Mouse (Mus musculus): ENCODE measurements around the gene Tdrd12. TPM values are rescaled to one million over a fixed set of nuclear protein-coding genes. Genes with fewer than 3 reads are reported as not detected.

Gene Tdrd12
- polyA plus RNA-seq, 1 experiment from 2014 or later: 1.1 TPM

DNA sequence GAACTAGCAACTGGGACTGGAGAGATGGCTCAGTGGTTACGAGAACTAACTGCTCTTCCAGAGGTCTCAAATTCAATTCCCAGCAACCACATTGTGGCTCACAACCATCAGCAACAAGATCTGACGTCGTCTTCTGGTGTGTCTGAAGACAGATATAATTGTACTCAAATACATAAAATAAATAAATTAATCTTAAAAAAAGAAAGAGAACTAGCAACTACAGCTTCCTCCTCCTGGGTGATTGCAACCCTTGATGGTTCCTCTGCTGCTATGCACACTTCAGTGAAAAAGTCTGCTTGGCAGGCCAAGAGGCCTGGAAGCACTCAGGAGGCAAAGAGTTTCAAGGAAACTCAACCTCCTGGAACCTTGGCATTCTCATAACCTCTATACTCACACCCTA, 7.5 kb downstream of the Tdrd12 start:
- Histone ChIP-seq H3K4me1 (ENCODE audit: control insufficient read depth in 2 of 2, insufficient read depth in 2 of 2, low read length in 2 of 2) (no peaks in the 10 kb centered on the region), H3K4me2 (ENCODE audit: low read length) (no peak overlapping the region), H3K27ac (replicated peaks in 1 of 2; ENCODE audit: control insufficient read depth in 1 of 2, insufficient read depth in 1 of 2, low read depth in 2 of 2, low read length in 2 of 2) (no peak overlapping the region), H3K36me3 (ENCODE audit: control insufficient read depth, insufficient read depth, low read length) (no peaks in the 10 kb centered on the region), H3K9ac (ENCODE audit: low read length) (no peak overlapping the region), H3K27me3 (ENCODE audit: control insufficient read depth, insufficient read depth, low read length) (no peaks in the 10 kb centered on the region), H3K4me3 (ENCODE audit: control insufficient read depth in 1 of 2, insufficient read depth in 1 of 2, low read depth in 1 of 2, low read length in 2 of 2) (no peak overlapping the region), H3K9me3 (ENCODE audit: control insufficient read depth, low read length) (no peaks in the 10 kb centered on the region)
- WGBS: 67% methylated on average over 3 of the region's 3 CpGs
- ATAC-seq (ENCODE audit: insufficient number of reproducible peaks, insufficient read depth, low FRiP score, low read depth): no peak

DNA sequence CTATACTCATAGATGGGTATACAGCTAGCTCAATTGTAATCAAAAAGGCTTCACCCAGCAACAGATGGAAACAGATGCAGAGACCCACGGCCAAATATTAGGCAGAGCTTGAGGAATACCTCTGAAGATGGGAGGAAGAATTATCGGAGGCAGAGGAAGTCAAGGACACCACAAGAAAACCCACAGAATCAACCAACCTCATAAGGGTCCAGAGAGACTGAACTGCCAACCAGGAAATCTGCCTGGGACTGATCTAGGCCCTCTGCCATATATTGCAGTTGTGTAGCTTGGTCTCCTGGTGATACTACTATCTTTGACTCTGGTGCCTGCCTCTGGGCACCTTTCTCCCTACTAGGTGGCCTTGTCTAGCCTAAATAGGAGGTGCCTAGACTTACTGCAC, 10.8 kb downstream of the Tdrd12 start:
- no peak overlapping the region for H3K4me2 ChIP-seq (ENCODE audit: low read length)
- 81% methylated on average over 2 of the region's 2 CpGs for WGBS
- no peak overlapping the region for H3K9ac ChIP-seq (ENCODE audit: low read length)

DNA sequence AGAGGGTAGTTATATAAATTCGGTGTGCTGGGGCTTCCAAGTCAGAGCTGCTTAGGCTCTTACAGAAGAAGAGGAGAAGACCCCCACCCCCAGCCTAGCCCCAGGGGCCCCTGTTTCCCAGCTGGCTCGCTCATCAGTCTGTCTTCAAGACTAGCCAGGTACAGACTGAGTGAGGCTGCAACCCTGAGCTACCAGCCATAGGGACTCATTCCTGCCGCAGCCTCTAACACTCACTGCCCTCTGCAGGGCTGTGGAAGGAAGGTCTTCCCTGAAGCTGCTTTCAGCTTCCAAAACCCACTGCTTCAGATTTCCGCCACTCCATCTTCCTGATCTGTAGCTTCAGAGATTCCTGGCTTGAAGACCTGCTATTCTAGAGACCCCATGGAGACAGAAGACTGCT, 35.5 kb downstream of the Tdrd12 start:
- H3K36me3 ChIP-seq (ENCODE audit: control insufficient read depth, insufficient read depth, low read length): no peaks in the 10 kb centered on the region
- 22% methylated on average over 4 of the region's 4 CpGs for WGBS

More for the DNA sequence above, 10.8 kb downstream of the Tdrd12 start:
- no peaks in the 10 kb centered on the region for H3K27me3 ChIP-seq (ENCODE audit: control insufficient read depth, insufficient read depth, low read length)
- ATAC-seq (ENCODE audit: insufficient number of reproducible peaks, insufficient read depth, low FRiP score, low read depth): no peak
- H3K4me3 ChIP-seq (ENCODE audit: control insufficient read depth in 1 of 2, insufficient read depth in 1 of 2, low read depth in 1 of 2, low read length in 2 of 2): no peak overlapping the region
- no peaks in the 10 kb centered on the region for H3K9me3 ChIP-seq (ENCODE audit: control insufficient read depth, low read length)
- H3K27ac ChIP-seq (replicated peaks in 1 of 2; ENCODE audit: control insufficient read depth in 1 of 2, insufficient read depth in 1 of 2, low read depth in 2 of 2, low read length in 2 of 2): no peak overlapping the region
- no peaks in the 10 kb centered on the region for H3K4me1 ChIP-seq (ENCODE audit: control insufficient read depth in 2 of 2, insufficient read depth in 2 of 2, low read length in 2 of 2)
- H3K36me3 ChIP-seq (ENCODE audit: control insufficient read depth, insufficient read depth, low read length): no peaks in the 10 kb centered on the region

DNA sequence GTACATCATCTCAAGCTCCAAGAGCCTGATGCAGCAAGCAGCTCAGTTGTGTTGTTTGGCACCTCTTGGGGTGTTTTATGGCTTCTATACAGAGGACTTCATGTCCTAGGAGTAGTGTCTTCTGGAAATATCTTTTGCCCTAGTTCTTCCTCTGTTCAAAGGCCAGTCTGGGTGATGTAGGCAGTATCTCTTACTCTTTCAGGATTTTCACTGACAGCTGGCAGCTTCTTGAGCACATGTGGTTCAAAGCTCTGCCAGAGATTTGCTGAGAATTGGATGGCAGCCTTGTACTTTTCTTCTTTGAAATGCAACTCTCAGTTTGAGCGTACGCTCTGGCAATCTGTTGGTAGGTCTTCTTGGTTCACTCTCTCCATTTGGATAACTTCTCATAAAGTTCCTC, 40.0 kb downstream of the Tdrd12 start:
- Histone ChIP-seq H3K4me3 (ENCODE audit: control insufficient read depth in 1 of 2, insufficient read depth in 1 of 2, low read depth in 1 of 2, low read length in 2 of 2) (no peak overlapping the region), H3K36me3 (ENCODE audit: control insufficient read depth, insufficient read depth, low read length) (no peaks in the 10 kb centered on the region), H3K4me1 (ENCODE audit: control insufficient read depth in 2 of 2, insufficient read depth in 2 of 2, low read length in 2 of 2) (no peaks in the 10 kb centered on the region), H3K9ac (ENCODE audit: low read length) (no peak overlapping the region), H3K27ac (replicated peaks in 1 of 2; ENCODE audit: control insufficient read depth in 1 of 2, insufficient read depth in 1 of 2, low read depth in 2 of 2, low read length in 2 of 2) (no peak overlapping the region), H3K27me3 (ENCODE audit: control insufficient read depth, insufficient read depth, low read length) (no peaks in the 10 kb centered on the region), H3K4me2 (ENCODE audit: low read length) (no peak overlapping the region), H3K9me3 (ENCODE audit: control insufficient read depth, low read length) (no peaks in the 10 kb centered on the region)
- ATAC-seq (ENCODE audit: insufficient number of reproducible peaks, insufficient read depth, low FRiP score, low read depth): no peak
- 96% methylated on average over 2 of the region's 2 CpGs for WGBS

More for the DNA sequence above, 35.5 kb downstream of the Tdrd12 start:
- ATAC-seq (ENCODE audit: insufficient number of reproducible peaks, insufficient read depth, low FRiP score, low read depth): no peak
- Histone ChIP-seq H3K27ac (replicated peaks in 1 of 2; ENCODE audit: control insufficient read depth in 1 of 2, insufficient read depth in 1 of 2, low read depth in 2 of 2, low read length in 2 of 2) (no peak overlapping the region), H3K4me1 (ENCODE audit: control insufficient read depth in 2 of 2, insufficient read depth in 2 of 2, low read length in 2 of 2) (no peaks in the 10 kb centered on the region), H3K27me3 (ENCODE audit: control insufficient read depth, insufficient read depth, low read length) (no peaks in the 10 kb centered on the region), H3K4me3 (ENCODE audit: control insufficient read depth in 1 of 2, insufficient read depth in 1 of 2, low read depth in 1 of 2, low read length in 2 of 2) (no peak overlapping the region), H3K4me2 (ENCODE audit: low read length) (no peak overlapping the region), H3K9me3 (ENCODE audit: control insufficient read depth, low read length) (no peaks in the 10 kb centered on the region), H3K9ac (ENCODE audit: low read length) (no peak overlapping the region)

DNA sequence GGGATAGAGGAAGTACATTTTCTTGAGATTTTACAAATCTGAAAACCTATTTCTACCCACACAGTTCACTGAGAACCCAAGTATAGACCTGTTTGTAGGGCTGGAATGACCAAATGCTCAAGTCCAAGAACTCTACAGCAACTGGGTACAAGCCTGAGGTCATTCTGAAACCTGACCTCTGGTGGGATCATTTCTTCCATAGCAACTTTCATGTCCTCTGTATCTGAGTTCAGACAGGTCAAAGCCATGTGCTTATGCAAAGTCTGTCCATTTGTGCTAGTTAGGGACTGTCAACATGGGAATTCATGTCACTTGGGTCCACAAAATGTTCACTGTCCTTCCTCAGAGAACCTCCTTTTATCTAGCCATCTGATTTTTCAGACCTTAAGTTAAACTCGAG, 46.5 kb downstream of the Tdrd12 start:
- Histone ChIP-seq H3K4me3 (ENCODE audit: control insufficient read depth in 1 of 2, insufficient read depth in 1 of 2, low read depth in 1 of 2, low read length in 2 of 2) (no peak overlapping the region), H3K27me3 (ENCODE audit: control insufficient read depth, insufficient read depth, low read length) (no peaks in the 10 kb centered on the region), H3K4me1 (ENCODE audit: control insufficient read depth in 2 of 2, insufficient read depth in 2 of 2, low read length in 2 of 2) (0 out of 4 replicates have a peak, but pooled peaks cover 0 to 3% of the 10 kb centered on the region in 2 experiments), H3K9me3 (ENCODE audit: control insufficient read depth, low read length) (no peaks in the 10 kb centered on the region), H3K4me2 (ENCODE audit: low read length) (no peak overlapping the region), H3K27ac (replicated peaks in 1 of 2; ENCODE audit: control insufficient read depth in 1 of 2, insufficient read depth in 1 of 2, low read depth in 2 of 2, low read length in 2 of 2) (no peak overlapping the region), H3K9ac (ENCODE audit: low read length) (no peak overlapping the region), H3K36me3 (ENCODE audit: control insufficient read depth, insufficient read depth, low read length) (no peaks in the 10 kb centered on the region)
- 74% methylated on average over 1 of the region's 1 CpGs for WGBS
- no peak for ATAC-seq (ENCODE audit: insufficient number of reproducible peaks, insufficient read depth, low FRiP score, low read depth)

DNA sequence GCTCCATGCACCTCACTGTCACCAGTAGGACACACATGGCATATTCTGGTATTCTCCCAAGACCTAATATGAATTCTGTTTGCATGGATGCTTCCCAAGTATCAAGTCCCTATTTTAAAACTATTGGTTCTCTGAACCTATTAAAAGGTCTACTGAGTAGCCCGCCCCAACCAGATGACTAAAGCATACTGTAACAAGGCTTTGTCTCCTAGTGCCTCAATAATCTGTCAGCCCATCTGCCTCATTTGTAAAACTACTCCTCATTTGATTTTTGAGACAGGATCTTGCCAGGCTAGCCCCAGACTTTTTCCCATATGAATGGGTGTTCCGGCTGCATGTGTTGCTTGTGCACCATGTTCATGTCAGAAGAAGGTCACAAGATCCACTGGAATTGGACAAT, 47.4 kb downstream of the Tdrd12 start:
- Histone ChIP-seq H3K4me1 (ENCODE audit: control insufficient read depth in 2 of 2, insufficient read depth in 2 of 2, low read length in 2 of 2) (peaks cover 4 to 12% of the 10 kb centered on the region in 2 experiments; a peak in 3 of 4 replicates), H3K27ac (replicated peaks in 1 of 2; ENCODE audit: control insufficient read depth in 1 of 2, insufficient read depth in 1 of 2, low read depth in 2 of 2, low read length in 2 of 2) (no peak overlapping the region), H3K4me2 (ENCODE audit: low read length) (no peak overlapping the region), H3K9me3 (ENCODE audit: control insufficient read depth, low read length) (no peaks in the 10 kb centered on the region), H3K4me3 (ENCODE audit: control insufficient read depth in 1 of 2, insufficient read depth in 1 of 2, low read depth in 1 of 2, low read length in 2 of 2) (no peak overlapping the region), H3K36me3 (ENCODE audit: control insufficient read depth, insufficient read depth, low read length) (no peaks in the 10 kb centered on the region), H3K9ac (ENCODE audit: low read length) (no peak overlapping the region), H3K27me3 (ENCODE audit: control insufficient read depth, insufficient read depth, low read length) (no peaks in the 10 kb centered on the region)
- ATAC-seq (ENCODE audit: insufficient number of reproducible peaks, insufficient read depth, low FRiP score, low read depth): no peak
- WGBS: 94% methylated on average over 2 of the region's 2 CpGs

DNA sequence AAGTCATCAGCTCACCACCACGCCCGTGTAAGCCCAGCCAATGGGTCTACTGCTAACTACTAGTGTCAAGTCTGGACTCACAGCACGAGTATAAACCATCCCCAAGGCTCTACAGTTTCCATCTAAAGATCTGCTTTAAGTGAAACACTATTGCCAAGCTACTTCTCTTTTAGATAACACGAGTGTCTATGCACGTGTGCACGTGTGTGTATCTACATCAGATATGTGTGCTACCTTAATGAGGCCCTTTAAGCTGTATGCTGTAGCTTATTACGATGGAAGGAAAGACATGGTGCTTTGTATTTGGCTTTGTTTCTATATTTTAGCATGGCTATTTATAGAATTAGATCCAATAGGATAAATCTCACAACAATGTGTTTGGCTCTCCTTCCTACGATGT, 51.0 kb downstream of the Tdrd12 start:
- 75% methylated on average over 8 of the region's 8 CpGs for WGBS
- Histone ChIP-seq H3K36me3 (ENCODE audit: control insufficient read depth, insufficient read depth, low read length) (no peaks in the 10 kb centered on the region), H3K4me2 (ENCODE audit: low read length) (no peak overlapping the region), H3K4me3 (ENCODE audit: control insufficient read depth in 1 of 2, insufficient read depth in 1 of 2, low read depth in 1 of 2, low read length in 2 of 2) (no peak overlapping the region), H3K27ac (replicated peaks in 1 of 2; ENCODE audit: control insufficient read depth in 1 of 2, insufficient read depth in 1 of 2, low read depth in 2 of 2, low read length in 2 of 2) (no peak overlapping the region), H3K9me3 (ENCODE audit: control insufficient read depth, low read length) (no peaks in the 10 kb centered on the region; the same call in 1 of the 2 replicates), H3K9ac (ENCODE audit: low read length) (no peak overlapping the region), H3K4me1 (ENCODE audit: control insufficient read depth in 2 of 2, insufficient read depth in 2 of 2, low read length in 2 of 2) (peaks cover 5 to 18% of the 10 kb centered on the region in 2 experiments; a peak in 3 of 4 replicates), H3K27me3 (ENCODE audit: control insufficient read depth, insufficient read depth, low read length) (no peaks in the 10 kb centered on the region)
- ATAC-seq (ENCODE audit: insufficient number of reproducible peaks, insufficient read depth, low FRiP score, low read depth): no peak

DNA sequence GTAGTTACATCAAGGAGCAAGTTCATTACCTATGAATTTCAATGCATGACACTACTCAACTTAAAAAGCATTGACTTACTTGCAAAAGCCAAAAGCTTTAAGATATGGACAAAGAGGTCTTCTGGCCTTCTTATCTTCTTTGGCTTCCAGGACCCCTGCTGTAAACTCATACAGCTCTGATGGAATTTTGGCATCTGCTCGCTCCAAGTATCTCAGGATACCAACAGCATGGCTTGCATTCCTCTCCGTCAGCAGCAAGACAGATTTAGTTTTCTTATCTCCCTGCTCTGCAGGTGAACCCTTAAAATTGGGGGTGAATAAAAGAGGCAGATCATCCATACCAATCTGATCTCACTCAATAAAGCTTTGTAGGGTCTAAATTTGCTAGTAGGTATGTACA, 52.4 kb downstream of the Tdrd12 start:
- no peak for ATAC-seq (ENCODE audit: insufficient number of reproducible peaks, insufficient read depth, low FRiP score, low read depth)
- Histone ChIP-seq H3K27me3 (ENCODE audit: control insufficient read depth, insufficient read depth, low read length) (no peaks in the 10 kb centered on the region), H3K27ac (replicated peaks in 1 of 2; ENCODE audit: control insufficient read depth in 1 of 2, insufficient read depth in 1 of 2, low read depth in 2 of 2, low read length in 2 of 2) (peak overlapping the region; percentile 51 to 54; a peak in 3 of 4 replicates), H3K4me3 (ENCODE audit: control insufficient read depth in 1 of 2, insufficient read depth in 1 of 2, low read depth in 1 of 2, low read length in 2 of 2) (no peak overlapping the region), H3K4me1 (ENCODE audit: control insufficient read depth in 2 of 2, insufficient read depth in 2 of 2, low read length in 2 of 2) (peaks cover 5 to 18% of the 10 kb centered on the region in 2 experiments; a peak in 3 of 4 replicates), H3K9me3 (ENCODE audit: control insufficient read depth, low read length) (no peaks in the 10 kb centered on the region; the same call in 1 of the 2 replicates), H3K36me3 (ENCODE audit: control insufficient read depth, insufficient read depth, low read length) (no peaks in the 10 kb centered on the region), H3K4me2 (ENCODE audit: low read length) (peak overlapping the region; percentile 30; the same call in 1 of the 2 replicates), H3K9ac (ENCODE audit: low read length) (no peak overlapping the region)
- WGBS: 8% methylated on average over 2 of the region's 2 CpGs
